Mouse (Mus musculus) hindbrain, embryonic 11.5 days (tissue): ENCODE results near the gene Fermt3. TPM values are rescaled to one million over a fixed set of nuclear protein-coding genes. Genes with fewer than 3 reads are reported as not detected.

Source experiments
- ATAC-seq: fragments of 200-750 bp; cut with Nextera tagmentation; 2 replicates; pipeline ENCODE4 v1.8.0; 2017; ENCODE audit warnings: mild to moderate bottlenecking, moderate TSS enrichment, moderate library complexity; ENCODE audit not compliant: low FRiP score
- DNase-seq: peaks from one replicate; pipeline ENCODE4 v3.0.0-alpha.2; 2015; ENCODE audit warnings: low spot score
- H3K27ac ChIP-seq: fragments of 300-500 bp; sonication (generic); 2 replicates; pipeline ENCODE4 v1.5.1; 2014; ENCODE audit warnings: mild to moderate bottlenecking, low read depth, low read length
- H3K27me3 ChIP-seq: fragments of 300-500 bp; sonication (generic); 2 replicates; pipeline ENCODE4 v1.6.1; 2014; ENCODE audit warnings: mild to moderate bottlenecking, low read length, moderate library complexity, mixed read lengths; ENCODE audit not compliant: control insufficient read depth, insufficient read depth
- H3K36me3 ChIP-seq: fragments of 300-500 bp; sonication (generic); 2 replicates; pipeline ENCODE4 v1.6.1; 2014; ENCODE audit warnings: mild to moderate bottlenecking, low read length, moderate library complexity, mixed read lengths; ENCODE audit not compliant: control insufficient read depth, insufficient read depth
- H3K4me1 ChIP-seq: fragments of 300-500 bp; sonication (generic); replicated peaks from 2 replicates; pipeline ENCODE4 v1.6.1; 2014; ENCODE audit warnings: low read length, mixed read lengths; ENCODE audit not compliant: control insufficient read depth, insufficient read depth
- H3K4me2 ChIP-seq: fragments of 300-500 bp; sonication (generic); replicated peaks from 2 replicates; pipeline ENCODE4 v1.6.1; 2014; ENCODE audit warnings: mild to moderate bottlenecking, low read depth, low read length
- H3K4me3 ChIP-seq: fragments of 300-500 bp; sonication (generic); 2 replicates; pipeline ENCODE4 v1.5.1; 2014; ENCODE audit warnings: low read depth, low read length
- H3K9ac ChIP-seq: fragments of 300-500 bp; sonication (generic); 2 replicates; pipeline ENCODE4 v1.6.1; 2014; ENCODE audit warnings: low read depth, low read length
- H3K9me3 ChIP-seq: fragments of 300-500 bp; sonication (generic); 2 replicates; pipeline ENCODE4 v1.6.1; 2016; ENCODE audit warnings: low read length; ENCODE audit not compliant: control insufficient read depth
- WGBS: fragments of 180-500 bp; shearing (Covaris S2); extraction: QIAGEN DNeasy Blood & Tissue Kit; methylation state at CpG from one replicate; pipeline ENCODE4 v1.1.7; 2014; 5-methylcytosine and 5-hydroxymethylcytosine counted together
- polyA plus RNA-seq: library from polyadenylated mRNA; unstranded; fragments of >200 nt; fragmentation: Nextera tagmentation; extraction: Ambion mirVana; gene quantifications from 2 replicates; pipeline ENCODE4 v1.2.1, GENCODE M21; 2014

Fermt3 gene
- polyA plus RNA-seq, 1 experiment from 2014 or later, result 7.6 TPM

- no peak overlapping the region for H3K4me2 ChIP-seq
- 80% methylated on average over 8 of the region's 8 CpGs for WGBS
- DNase-seq, result no peak
- H3K27ac ChIP-seq, result no peak overlapping the region
- no peak overlapping the region for H3K9ac ChIP-seq
- no peaks in the 10 kb centered on the region for H3K27me3 ChIP-seq
- H3K4me3 ChIP-seq, result no peak overlapping the region
- H3K4me1 ChIP-seq, result peaks cover 7% of the 10 kb centered on the region
- H3K36me3 ChIP-seq, result no peaks in the 10 kb centered on the region
- H3K9me3 ChIP-seq, result no peaks in the 10 kb centered on the region
- no peak for ATAC-seq
These were observed 30.0 kb downstream of the Fermt3 start for GRCm38 (mm10) chr19:6989251-6989650.

DNA sequence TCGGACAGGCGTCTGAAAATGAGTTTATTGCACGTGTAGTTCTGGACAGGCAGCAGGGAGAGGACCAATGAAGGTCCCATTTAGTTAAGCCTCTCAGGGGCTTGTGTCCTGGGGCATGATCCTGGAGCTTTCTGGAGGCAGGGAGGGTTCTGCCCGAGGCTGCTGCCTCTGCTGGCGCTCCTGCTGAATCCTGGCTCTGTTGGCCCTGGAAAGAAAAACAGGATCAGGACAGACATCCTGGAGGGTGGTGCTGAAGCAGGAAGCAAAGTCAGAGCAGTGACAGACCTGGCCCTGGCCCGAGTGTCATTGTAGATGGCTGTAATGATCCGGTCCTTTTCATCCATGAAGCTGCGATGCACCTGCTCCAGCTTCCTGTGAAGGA lies 31.4 kb downstream of the Fermt3 start:
- Histone ChIP-seq H3K9ac (peak overlapping the region; percentile 89), H3K4me2 (peak overlapping the region; percentile 99), H3K4me1 (peaks cover 4% of the 10 kb centered on the region), H3K4me3 (peak overlapping the region; percentile 77), H3K9me3 (no peaks in the 10 kb centered on the region), H3K36me3 (no peaks in the 10 kb centered on the region), H3K27ac (peak overlapping the region; percentile 67), H3K27me3 (no peaks in the 10 kb centered on the region)
- DNase-seq (no peak), ATAC-seq (no peak)
- WGBS, result under 1% methylated on average over 8 of the region's 8 CpGs

DNA sequence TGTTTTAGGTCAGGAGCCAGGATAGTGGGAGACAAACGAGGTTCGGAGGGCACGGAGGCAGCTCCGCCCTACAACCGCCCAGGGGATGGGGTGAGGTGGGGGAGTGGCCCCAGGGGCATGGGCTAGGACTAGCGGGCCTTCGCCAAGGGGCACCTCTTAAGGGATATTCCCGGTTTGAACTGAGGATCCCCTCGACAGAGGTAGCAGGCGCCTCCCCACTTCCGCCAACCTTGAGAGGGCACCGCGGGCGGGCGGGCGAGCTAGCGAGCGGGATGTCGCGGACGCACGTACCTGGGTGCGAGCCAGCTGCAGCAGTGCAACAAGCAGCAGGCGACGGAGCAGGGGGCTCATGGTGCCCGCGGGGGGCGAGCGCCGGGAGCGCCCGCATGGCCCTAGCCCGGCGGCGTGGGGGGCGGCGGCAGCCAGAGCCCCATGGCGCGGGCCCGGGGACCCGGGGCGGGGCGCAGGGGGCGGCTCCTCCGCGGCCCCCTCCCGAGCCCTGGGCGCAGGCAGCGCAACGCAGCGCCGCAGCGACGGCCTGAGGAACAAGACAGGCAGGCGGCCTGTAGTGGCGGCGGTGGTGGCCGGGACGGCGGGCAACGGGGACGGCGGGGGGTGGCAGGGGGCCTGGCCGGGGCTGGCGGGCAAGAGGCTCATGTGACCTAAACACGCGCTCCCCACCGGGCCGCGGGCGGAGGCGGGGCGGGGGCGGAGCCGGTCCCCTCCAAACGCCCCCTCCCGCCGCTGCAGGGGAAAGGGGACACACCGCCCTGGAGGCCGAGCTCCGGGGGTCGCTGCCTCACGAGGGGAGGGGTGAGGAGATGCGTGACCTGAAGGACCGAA lies 32.0 kb downstream of the Fermt3 start, which contains the start of gene Vegfb:
Gene Vegfb (minus strand): TSS at position 591 of the 843 bp plus-strand sequence.
- WGBS, result under 1% methylated on average over 66 of the region's 85 CpGs
- Histone ChIP-seq H3K4me1 (peaks cover 3% of the 10 kb centered on the region), H3K4me3 (peak within 1 kb of the TSS; percentile 77), H3K4me2 (peak within 1 kb of the TSS; percentile 99), H3K9me3 (no peaks in the 10 kb centered on the region), H3K27ac (peak within 1 kb of the TSS; percentile 67), H3K27me3 (no peaks in the 10 kb centered on the region), H3K9ac (peak within 1 kb of the TSS; percentile 89), H3K36me3 (no peaks in the 10 kb centered on the region)
- DNase-seq, result peak; percentile 65
- ATAC-seq, result peak; percentile 65

DNA sequence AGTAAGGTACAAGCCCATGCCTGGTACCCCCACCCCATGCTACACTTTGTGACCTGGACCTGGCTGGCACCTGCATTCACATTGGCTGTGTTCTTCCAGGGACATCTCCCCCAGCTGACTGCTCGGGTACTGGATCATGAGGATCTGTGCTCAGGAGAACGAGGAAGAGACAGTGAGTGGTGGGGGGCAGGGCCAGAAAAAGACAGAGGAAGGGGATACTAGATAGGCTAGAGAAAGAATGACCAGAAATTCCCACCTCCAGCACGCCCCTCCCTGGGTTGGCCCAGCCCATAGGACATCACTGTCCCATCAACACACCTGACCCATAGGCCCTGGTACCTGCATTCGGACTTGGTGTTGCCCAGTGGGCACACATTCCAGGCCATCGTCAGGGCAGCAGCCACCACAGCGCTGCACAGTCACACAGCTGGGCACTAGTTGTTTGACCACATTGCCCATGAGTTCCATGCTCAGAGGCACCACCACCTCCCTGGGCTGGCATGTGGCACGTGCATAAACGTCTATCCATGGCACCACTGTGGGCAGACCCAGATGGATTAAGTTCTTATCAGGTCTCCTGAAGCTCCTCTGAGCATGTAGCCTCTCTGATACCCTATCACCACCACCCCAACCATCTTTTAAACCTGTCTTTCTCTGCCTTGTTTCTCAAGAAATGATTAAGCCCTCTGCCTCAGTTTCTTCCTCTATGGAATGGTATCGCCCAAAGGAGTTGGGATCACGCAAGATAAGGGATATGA lies 33.1 kb downstream of the Fermt3 start:
- no peaks in the 10 kb centered on the region for H3K27me3 ChIP-seq
- peaks cover 3% of the 10 kb centered on the region for H3K4me1 ChIP-seq
- peak overlapping the region; percentile 99 for H3K4me2 ChIP-seq
- ATAC-seq (no peak), DNase-seq (no peak)
- 84% methylated on average over 10 of the region's 10 CpGs for WGBS
- H3K27ac ChIP-seq, result no peak overlapping the region
- no peak overlapping the region for H3K9ac ChIP-seq
- H3K9me3 ChIP-seq, result no peaks in the 10 kb centered on the region
- H3K4me3 ChIP-seq, result peak overlapping the region; percentile 77
- no peaks in the 10 kb centered on the region for H3K36me3 ChIP-seq

- ATAC-seq (no peak), DNase-seq (no peak)
- H3K4me3 ChIP-seq, result no peak overlapping the region
- H3K4me2 ChIP-seq, result no peak overlapping the region
- H3K9me3 ChIP-seq, result no peaks in the 10 kb centered on the region
- H3K4me1 ChIP-seq, result peaks cover 7% of the 10 kb centered on the region
- no peaks in the 10 kb centered on the region for H3K36me3 ChIP-seq
- WGBS, result 80% methylated on average over 19 of the region's 19 CpGs
- H3K27ac ChIP-seq, result no peak overlapping the region
- H3K9ac ChIP-seq, result no peak overlapping the region
- no peaks in the 10 kb centered on the region for H3K27me3 ChIP-seq
These were observed 34.0 kb downstream of the Fermt3 start for GRCm38 (mm10) chr19:6985300-6985699.

DNA sequence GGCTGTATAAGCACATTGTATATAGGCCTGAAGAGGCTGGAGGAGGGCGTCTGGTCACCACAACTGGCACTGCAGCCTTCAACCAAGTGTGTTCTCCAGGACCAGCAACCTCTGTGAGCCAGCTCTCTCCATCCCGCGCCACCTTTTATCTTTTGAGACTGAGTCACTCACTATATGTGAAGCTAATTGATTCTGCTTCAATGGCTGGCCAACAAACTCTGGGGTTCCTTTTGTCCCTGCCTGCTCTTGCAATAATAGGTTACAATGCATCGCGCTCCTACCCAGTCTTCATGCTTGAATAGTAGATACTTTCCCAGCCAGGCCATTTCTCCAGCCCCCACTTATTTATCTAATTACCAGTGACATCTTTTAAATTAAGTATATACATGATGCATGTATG lies 35.6 kb downstream of the Fermt3 start:
- Histone ChIP-seq H3K4me3 (no peak overlapping the region), H3K27ac (no peak overlapping the region), H3K4me2 (no peak overlapping the region), H3K36me3 (no peaks in the 10 kb centered on the region), H3K9ac (no peak overlapping the region), H3K9me3 (no peaks in the 10 kb centered on the region), H3K27me3 (no peaks in the 10 kb centered on the region), H3K4me1 (peaks cover 7% of the 10 kb centered on the region)
- DNase-seq, result no peak
- ATAC-seq, result no peak
- WGBS, result 46% methylated on average over 5 of the region's 5 CpGs

DNA sequence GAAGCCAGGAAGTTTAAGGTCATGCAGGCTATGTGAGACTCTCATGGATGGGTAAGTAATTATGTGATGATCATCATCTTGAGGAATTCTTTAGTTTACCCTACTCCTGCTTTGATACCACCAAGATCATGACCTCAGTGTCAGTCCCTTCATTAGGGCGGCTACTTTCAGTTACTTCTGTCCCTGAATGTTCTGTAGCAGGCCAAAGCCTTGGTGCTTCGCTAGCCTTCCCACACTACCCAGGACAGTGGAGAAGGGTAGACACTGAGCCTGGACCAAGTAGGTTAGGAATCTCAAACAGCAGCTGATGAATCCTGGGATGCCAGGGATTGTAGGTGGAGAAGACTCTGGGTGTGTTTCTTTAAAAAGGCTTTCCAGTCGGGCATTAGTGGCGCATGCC lies 37.8 kb downstream of the Fermt3 start:
- H3K9ac ChIP-seq, result no peak overlapping the region

GRCm38 (mm10) chr19:6980381-6981093 lies 38.7 kb downstream of the Fermt3 start, which contains the start of gene Fkbp2:
Gene Fkbp2, minus strand, starts transcription at chr19:6980501.
- H3K36me3 ChIP-seq, result peaks cover 7% of the 10 kb centered on the region; the same call in 1 of the 2 replicates
- peak; percentile 90 for ATAC-seq

More for the DNA sequence above, 37.8 kb downstream of the Fermt3 start:
- Histone ChIP-seq H3K27me3 (no peaks in the 10 kb centered on the region), H3K36me3 (peaks cover 7% of the 10 kb centered on the region; the same call in 1 of the 2 replicates), H3K4me3 (peak overlapping the region; percentile 63; the same call in 1 of the 2 replicates), H3K27ac (no peak overlapping the region), H3K4me1 (peaks cover 11% of the 10 kb centered on the region), H3K9me3 (no peaks in the 10 kb centered on the region), H3K4me2 (no peak overlapping the region)
- DNase-seq, result no peak
- WGBS, result 91% methylated on average over 4 of the region's 4 CpGs
- no peak for ATAC-seq

More at GRCm38 (mm10) chr19:6980381-6981093, 38.7 kb downstream of the Fermt3 start, which contains the start of gene Fkbp2:
- Histone ChIP-seq H3K27ac (peak within 1 kb of the TSS; percentile 93), H3K27me3 (no peaks in the 10 kb centered on the region), H3K4me2 (peak within 1 kb of the TSS; percentile 79), H3K4me3 (peak within 1 kb of the TSS; percentile 63), H3K4me1 (peaks cover 11% of the 10 kb centered on the region), H3K9ac (peak within 1 kb of the TSS; percentile 78), H3K9me3 (no peaks in the 10 kb centered on the region)
- 2% methylated on average over 38 of the region's 38 CpGs for WGBS
- DNase-seq, result peak; percentile 98
